Mouse (Mus musculus) bone marrow macrophage, adult 2 months (primary cell): Measurements from ENCODE around the gene Pllp. TPM values are rescaled to one million over a fixed set of nuclear protein-coding genes. Genes with fewer than 3 reads are reported as not detected.
A peak's percentile ranks its signal among the peaks of the same experiment; 100 is the strongest.

Experiments
- H3K27ac ChIP-seq: 2 replicates; pipeline ENCODE4 v1.5.1; 2012; ENCODE audit warnings: low read depth, low read length; ENCODE audit not compliant: insufficient read depth
- H3K4me1 ChIP-seq: 2 replicates; pipeline ENCODE4 v1.6.1; 2012; ENCODE audit warnings: low read length; ENCODE audit not compliant: control insufficient read depth, insufficient read depth
- H3K4me3 ChIP-seq: 2 replicates; pipeline ENCODE4 v1.5.1; 2012; ENCODE audit warnings: mild to moderate bottlenecking, low read length, moderate library complexity; ENCODE audit not compliant: insufficient read depth
- CTCF ChIP-seq: IDR thresholded peaks from 2 replicates; pipeline ENCODE4 v1.5.1; 2012; ENCODE audit warnings: low read depth, mild to moderate bottlenecking, low read length, moderate library complexity
- POLR2A ChIP-seq: IDR thresholded peaks from 2 replicates; pipeline ENCODE4 v1.6.1; 2012; ENCODE audit warnings: mild to moderate bottlenecking, low read depth, low read length, borderline replicate concordance
- polyA plus RNA-seq: library from polyadenylated mRNA; stranded (reverse); fragments of >200 nt; gene quantifications from 2 replicates; pipeline ENCODE4 v1.2.4, GENCODE M21; 2012; ENCODE audit not compliant: missing spikeins, insufficient read depth, insufficient read length

Gene Pllp
- polyA plus RNA-seq, 1 experiment = not detected

GRCm38 (mm10) chr8:94733821-94734465 is 37.9 kb upstream of the Pllp start:
- Histone ChIP-seq H3K27ac (no peak overlapping the region), H3K4me3 (no peak overlapping the region), H3K4me1 (peaks cover 8% of the 10 kb centered on the region)
- TF ChIP-seq CTCF (no peak), POLR2A (no peak)

DNA sequence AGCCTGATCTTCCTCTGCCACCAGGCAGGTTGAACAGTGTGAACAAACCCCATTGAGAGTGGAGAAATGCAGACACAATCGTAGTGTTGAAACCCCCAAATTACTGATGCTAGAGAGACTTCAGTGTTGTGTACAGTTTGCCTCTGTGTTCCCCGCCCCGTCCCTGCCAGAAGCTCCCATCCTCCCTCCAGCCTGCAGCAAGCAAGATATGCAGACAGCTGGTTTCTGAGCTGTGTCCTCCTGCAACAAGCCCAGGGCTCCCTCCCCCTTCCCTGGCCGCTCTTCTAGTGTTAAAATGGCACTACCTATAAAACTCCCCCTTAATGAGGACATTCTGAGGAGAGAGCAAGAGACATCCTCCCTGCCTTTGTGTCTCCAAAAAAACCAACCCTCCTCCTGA is 33.2 kb upstream of the Pllp start:
- H3K4me3 ChIP-seq = no peak overlapping the region
- no peak overlapping the region for H3K27ac ChIP-seq
- H3K4me1 ChIP-seq = peaks cover 8% of the 10 kb centered on the region
- no peak for TF ChIP-seq POLR2A
- no peak for TF ChIP-seq CTCF

DNA sequence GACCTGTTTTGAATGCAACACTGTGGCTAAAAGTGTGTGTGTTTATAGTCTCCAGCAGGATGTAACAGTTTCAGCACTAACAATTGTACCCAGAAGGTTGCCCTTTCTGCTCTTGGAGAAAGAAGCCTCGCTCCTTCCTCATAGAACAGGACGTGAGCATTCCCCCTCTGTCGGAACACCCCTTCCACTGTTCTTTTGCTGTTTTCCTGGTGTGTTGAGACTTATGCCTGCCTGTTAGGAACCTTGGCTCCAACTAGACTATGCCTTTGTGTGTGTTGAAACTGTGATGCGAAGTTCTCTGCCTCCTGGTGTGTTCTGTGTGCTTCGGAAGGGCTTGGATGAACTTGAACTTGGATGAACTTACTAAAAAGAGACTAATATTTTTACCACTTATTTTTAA is 29.9 kb upstream of the Pllp start:
- TF ChIP-seq POLR2A (no peak), CTCF (no peak)
- Histone ChIP-seq H3K4me1 (no peaks in the 10 kb centered on the region), H3K4me3 (no peak overlapping the region)

DNA sequence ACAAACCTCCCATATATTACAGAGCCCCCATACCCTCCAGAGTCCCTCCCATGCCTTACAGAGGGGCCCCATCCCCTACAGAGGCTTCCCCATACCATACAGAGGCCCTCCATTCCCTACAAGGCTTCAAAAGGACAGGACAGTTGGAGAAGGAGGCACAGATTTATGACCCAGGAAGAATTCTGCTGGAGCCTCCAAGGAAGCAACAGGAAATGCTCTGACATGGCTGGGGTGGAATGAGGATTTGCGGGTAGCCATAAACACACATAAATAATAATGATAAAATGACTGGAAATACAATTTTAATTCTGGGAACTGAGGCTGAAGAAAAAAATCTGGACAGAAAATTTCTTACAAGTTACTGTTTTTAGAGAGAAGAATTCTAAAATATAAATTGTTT is 20.8 kb upstream of the Pllp start:
- TF ChIP-seq CTCF (no peak), POLR2A (no peak)
- H3K27ac ChIP-seq = no peak overlapping the region
- peaks cover 2% of the 10 kb centered on the region for H3K4me1 ChIP-seq
- no peak overlapping the region for H3K4me3 ChIP-seq

More for the DNA sequence above, 29.9 kb upstream of the Pllp start:
- no peak overlapping the region for H3K27ac ChIP-seq

- TF ChIP-seq CTCF (no peak), POLR2A (no peak)
- H3K4me1 ChIP-seq = peaks cover 8% of the 10 kb centered on the region
- H3K4me3 ChIP-seq = no peak overlapping the region
- no peak overlapping the region for H3K27ac ChIP-seq
These were observed 19.8 kb upstream of the Pllp start for GRCm38 (mm10) chr8:94715871-94716270.

- Histone ChIP-seq H3K27ac (no peak overlapping the region), H3K4me3 (no peak overlapping the region), H3K4me1 (peaks cover 8% of the 10 kb centered on the region)
- TF ChIP-seq POLR2A = no peak
- no peak for TF ChIP-seq CTCF
These were observed 18.5 kb upstream of the Pllp start for GRCm38 (mm10) chr8:94714556-94714955.

DNA sequence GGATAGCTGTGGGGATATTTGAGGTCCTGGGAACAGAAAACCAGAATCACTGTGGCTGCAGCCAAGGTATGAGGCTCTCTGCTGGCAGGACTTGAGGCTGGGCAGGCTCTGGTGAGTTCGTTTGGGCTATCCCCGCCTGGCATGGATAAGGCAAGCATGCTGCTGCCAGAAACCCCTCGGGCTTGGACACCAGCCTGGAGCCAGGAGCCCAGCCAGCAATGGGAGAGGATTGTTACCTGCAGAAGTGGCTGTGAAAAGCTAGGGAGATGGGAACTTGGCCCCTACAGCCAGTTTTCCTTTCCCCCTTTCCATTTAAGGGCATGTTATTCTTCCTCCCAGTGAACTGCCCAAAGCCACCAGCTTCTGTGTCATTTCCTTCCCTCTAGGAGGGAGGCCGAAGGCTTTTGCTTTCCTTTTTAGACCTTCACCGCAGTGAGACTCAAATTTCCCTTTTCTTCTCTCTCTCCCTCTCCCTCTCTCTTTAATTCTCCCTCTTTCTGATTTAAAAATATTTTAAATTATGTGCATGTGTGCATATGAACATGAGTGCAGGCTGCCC is 15.2 kb upstream of the Pllp start:
- H3K4me3 ChIP-seq = peak overlapping the region; percentile 37
- H3K27ac ChIP-seq = peak overlapping the region; percentile 51
- H3K4me1 ChIP-seq = peaks cover 8% of the 10 kb centered on the region
- no peak for TF ChIP-seq POLR2A
- no peak for TF ChIP-seq CTCF

DNA sequence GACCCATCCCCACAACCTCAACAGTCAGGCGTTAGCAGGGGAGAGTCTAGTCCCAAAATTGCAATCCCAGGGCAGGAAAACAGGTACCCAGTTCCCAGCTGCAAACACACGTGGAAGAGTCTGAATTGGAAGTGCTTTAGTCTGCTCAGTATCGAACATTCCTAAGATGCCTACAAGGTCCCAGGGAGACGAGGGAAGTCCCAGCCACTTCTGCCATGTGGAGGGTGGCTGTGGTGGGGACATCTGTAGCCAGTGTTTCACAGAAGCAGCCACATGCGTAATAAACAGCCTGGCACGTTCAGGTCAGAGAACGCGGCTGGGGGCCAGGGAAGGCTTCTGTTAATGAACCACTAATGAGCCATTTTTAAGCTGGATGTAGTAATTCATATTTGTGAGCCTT is 14.3 kb upstream of the Pllp start:
- Histone ChIP-seq H3K4me3 (no peak overlapping the region), H3K4me1 (peaks cover 8% of the 10 kb centered on the region), H3K27ac (no peak overlapping the region)
- no peak for TF ChIP-seq CTCF
- TF ChIP-seq POLR2A = no peak

GRCm38 (mm10) chr8:94706732-94707395 is 10.8 kb upstream of the Pllp start:
- no peak overlapping the region for H3K27ac ChIP-seq
- TF ChIP-seq POLR2A (no peak), CTCF (no peak)
- H3K4me3 ChIP-seq = no peak overlapping the region
- H3K4me1 ChIP-seq = peaks cover 7% of the 10 kb centered on the region

DNA sequence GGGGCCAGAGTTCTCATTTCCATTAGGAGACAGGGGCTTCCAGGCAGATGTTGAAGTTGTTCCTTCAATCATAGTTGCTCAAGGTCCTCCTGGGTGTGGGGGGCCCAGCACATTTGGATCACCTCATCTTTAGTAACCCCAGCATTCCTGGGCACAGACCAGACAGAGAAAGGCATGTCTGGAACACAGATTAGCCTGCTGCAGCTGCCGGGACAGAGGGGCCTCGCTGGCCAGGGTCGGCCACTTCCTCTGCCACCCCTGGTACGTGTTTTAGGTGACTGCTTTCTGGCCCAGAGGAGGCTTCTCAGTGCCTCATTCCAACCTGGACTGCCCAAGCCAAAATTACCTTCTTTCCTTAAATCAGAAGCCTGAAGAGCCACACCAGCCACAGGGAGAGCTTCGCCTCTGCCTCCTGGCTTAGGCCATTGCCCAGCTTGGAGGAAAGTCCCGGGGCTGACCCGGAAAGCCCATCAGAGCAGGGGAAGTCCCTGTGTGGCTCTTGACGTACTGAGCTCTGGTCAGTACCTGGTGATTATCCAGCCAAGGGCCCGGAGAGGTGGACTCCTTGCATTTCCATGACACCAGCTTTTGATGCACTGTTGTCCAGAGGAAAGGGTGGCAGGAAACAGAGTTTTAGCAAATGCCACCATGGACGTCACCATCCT is 9.6 kb upstream of the Pllp start:
- TF ChIP-seq CTCF (no peak), POLR2A (no peak)
- no peak overlapping the region for H3K27ac ChIP-seq
- H3K4me3 ChIP-seq = no peak overlapping the region
- no peaks in the 10 kb centered on the region for H3K4me1 ChIP-seq
